Mouse (Mus musculus) heart, embryonic 12.5 days (tissue): ENCODE measurements at regions not wholly inside any gene's neighbourhood (a gene's known extent, or its start where the extent isn't known, plus 50 kb on each side); places are given as distances from the start of the nearest gene placed in this dataset.

Experiments used
- ATAC-seq: fragments of 200-750 bp; cut with Nextera tagmentation; 2 replicates; pipeline ENCODE4 v1.8.0; 2017; ENCODE audit warnings: moderate TSS enrichment, moderate library complexity; ENCODE audit not compliant: insufficient number of reproducible peaks, low FRiP score
- H3K27ac ChIP-seq: fragments of 300-500 bp; sonication (generic); 2 replicates; pipeline ENCODE4 v1.5.1; 2016; ENCODE audit warnings: mild to moderate bottlenecking, moderate library complexity; ENCODE audit not compliant: poor library complexity, severe bottlenecking
- H3K27me3 ChIP-seq: fragments of 300-500 bp; sonication (generic); replicated peaks from 2 replicates; pipeline ENCODE4 v1.6.1; 2016; ENCODE audit warnings: mild to moderate bottlenecking, moderate library complexity
- H3K36me3 ChIP-seq: fragments of 300-500 bp; sonication (generic); 2 replicates; pipeline ENCODE4 v1.6.1; 2016; ENCODE audit warnings: mild to moderate bottlenecking, moderate library complexity
- H3K4me1 ChIP-seq: fragments of 300-500 bp; sonication (generic); replicated peaks from 2 replicates; pipeline ENCODE4 v1.6.1; 2016; ENCODE audit warnings: mild to moderate bottlenecking
- H3K4me2 ChIP-seq: fragments of 300-500 bp; sonication (generic); 2 replicates; pipeline ENCODE4 v1.6.1; 2016; ENCODE audit warnings: mild to moderate bottlenecking, moderate library complexity
- H3K4me3 ChIP-seq: fragments of 300-500 bp; sonication (generic); 2 replicates; pipeline ENCODE4 v1.5.1; 2016; ENCODE audit warnings: mild to moderate bottlenecking
- H3K9ac ChIP-seq: fragments of 300-500 bp; sonication (generic); 2 replicates; pipeline ENCODE4 v1.6.1; 2016; ENCODE audit warnings: mild to moderate bottlenecking, moderate library complexity
- H3K9me3 ChIP-seq: fragments of 300-500 bp; sonication (generic); replicated peaks from 2 replicates; pipeline ENCODE4 v1.6.1; 2016; ENCODE audit warnings: mild to moderate bottlenecking, moderate library complexity
- WGBS: fragments of 180-500 bp; shearing (Covaris S2); methylation state at CpG from one replicate; pipeline ENCODE4 v1.1.7; 2016; 5-methylcytosine and 5-hydroxymethylcytosine counted together

- no peak overlapping the region for H3K27ac ChIP-seq
- no peak overlapping the region for H3K4me2 ChIP-seq
- no peaks in the 10 kb centered on the region for H3K27me3 ChIP-seq
- WGBS, result 83% methylated on average over 4 of the region's 4 CpGs
- no peak overlapping the region for H3K4me3 ChIP-seq
- H3K9ac ChIP-seq, result no peak overlapping the region
- H3K4me1 ChIP-seq, result peaks cover 4% of the 10 kb centered on the region; the same call in 1 of the 2 replicates
- no peaks in the 10 kb centered on the region for H3K36me3 ChIP-seq
- peaks cover 8% of the 10 kb centered on the region for H3K9me3 ChIP-seq
- ATAC-seq, result no peak
Observed at GRCm38 (mm10) chr13:57249401-57249800, 353.6 kb upstream of the Trpc7 start.

- Histone ChIP-seq H3K9me3 (0 out of 2 replicates have a peak, but pooled peaks cover 3% of the 10 kb centered on the region), H3K9ac (no peak overlapping the region), H3K4me3 (no peak overlapping the region), H3K27me3 (no peaks in the 10 kb centered on the region), H3K4me2 (no peak overlapping the region), H3K27ac (no peak overlapping the region), H3K36me3 (no peaks in the 10 kb centered on the region), H3K4me1 (peaks cover 4% of the 10 kb centered on the region; the same call in 1 of the 2 replicates)
- no peak for ATAC-seq
- 75% methylated on average over 18 of the region's 18 CpGs for WGBS
Observed at GRCm38 (mm10) chr13:57246238-57246963, 350.6 kb upstream of the Trpc7 start.

- 0 out of 2 replicates have a peak, but pooled peaks cover 7% of the 10 kb centered on the region for H3K9me3 ChIP-seq
- H3K36me3 ChIP-seq, result no peaks in the 10 kb centered on the region
- WGBS, result 52% methylated on average over 4 of the region's 4 CpGs
- H3K9ac ChIP-seq, result no peak overlapping the region
- H3K27me3 ChIP-seq, result no peaks in the 10 kb centered on the region
- no peak overlapping the region for H3K27ac ChIP-seq
- H3K4me2 ChIP-seq, result no peak overlapping the region
- no peak overlapping the region for H3K4me3 ChIP-seq
- 0 out of 2 replicates have a peak, but pooled peaks cover 1% of the 10 kb centered on the region for H3K4me1 ChIP-seq
- ATAC-seq, result no peak
Observed at GRCm38 (mm10) chr13:57236917-57237316, 341.1 kb upstream of the Trpc7 start.

- 59% methylated on average over 5 of the region's 5 CpGs for WGBS
- no peaks in the 10 kb centered on the region for H3K36me3 ChIP-seq
- 0 out of 2 replicates have a peak, but pooled peaks cover 7% of the 10 kb centered on the region for H3K9me3 ChIP-seq
- H3K4me3 ChIP-seq, result no peak overlapping the region
- H3K4me2 ChIP-seq, result no peak overlapping the region
- H3K9ac ChIP-seq, result no peak overlapping the region
- no peak overlapping the region for H3K27ac ChIP-seq
- no peak for ATAC-seq
- 0 out of 2 replicates have a peak, but pooled peaks cover 6% of the 10 kb centered on the region for H3K4me1 ChIP-seq
- no peaks in the 10 kb centered on the region for H3K27me3 ChIP-seq
Observed at GRCm38 (mm10) chr13:57236211-57236610, 340.4 kb upstream of the Trpc7 start.

- H3K36me3 ChIP-seq, result no peaks in the 10 kb centered on the region
- no peak for ATAC-seq
- no peaks in the 10 kb centered on the region for H3K9me3 ChIP-seq
- no peak overlapping the region for H3K4me3 ChIP-seq
- WGBS, result 80% methylated on average over 5 of the region's 5 CpGs
- H3K27me3 ChIP-seq, result no peaks in the 10 kb centered on the region
- no peak overlapping the region for H3K27ac ChIP-seq
- no peak overlapping the region for H3K9ac ChIP-seq
- peaks cover 12% of the 10 kb centered on the region; the same call in 1 of the 2 replicates for H3K4me1 ChIP-seq
- no peak overlapping the region for H3K4me2 ChIP-seq
Observed at GRCm38 (mm10) chr13:57232906-57233305, 337.1 kb upstream of the Trpc7 start.

- WGBS, result 42% methylated on average over 3 of the region's 3 CpGs
- H3K9ac ChIP-seq, result no peak overlapping the region
- ATAC-seq, result no peak
Observed at GRCm38 (mm10) chr13:57231666-57232065, 335.9 kb upstream of the Trpc7 start.

GRCm38 (mm10) chr13:57230253-57230652 is 334.5 kb upstream of the Trpc7 start:
- H3K36me3 ChIP-seq, result no peaks in the 10 kb centered on the region
- H3K27me3 ChIP-seq, result no peaks in the 10 kb centered on the region
- no peak overlapping the region for H3K27ac ChIP-seq
- peaks cover 12% of the 10 kb centered on the region; the same call in 1 of the 2 replicates for H3K4me1 ChIP-seq
- H3K9me3 ChIP-seq, result no peaks in the 10 kb centered on the region
- no peak for ATAC-seq
- WGBS, result 57% methylated on average over 4 of the region's 4 CpGs
- H3K4me2 ChIP-seq, result no peak overlapping the region
- H3K4me3 ChIP-seq, result no peak overlapping the region
- H3K9ac ChIP-seq, result no peak overlapping the region

More at GRCm38 (mm10) chr13:57231666-57232065, 335.9 kb upstream of the Trpc7 start:
- no peak overlapping the region for H3K4me2 ChIP-seq
- no peaks in the 10 kb centered on the region for H3K36me3 ChIP-seq
- H3K27ac ChIP-seq, result no peak overlapping the region
- no peaks in the 10 kb centered on the region for H3K9me3 ChIP-seq
- no peaks in the 10 kb centered on the region for H3K27me3 ChIP-seq
- no peak overlapping the region for H3K4me3 ChIP-seq
- H3K4me1 ChIP-seq, result peaks cover 12% of the 10 kb centered on the region; the same call in 1 of the 2 replicates

GRCm38 (mm10) chr13:57221092-57221491 is 325.3 kb upstream of the Trpc7 start:
- H3K4me3 ChIP-seq, result no peak overlapping the region
- no peak for ATAC-seq
- H3K4me2 ChIP-seq, result no peak overlapping the region
- H3K4me1 ChIP-seq, result peaks cover 1% of the 10 kb centered on the region; the same call in 1 of the 2 replicates
- no peak overlapping the region for H3K9ac ChIP-seq
- 52% methylated on average over 8 of the region's 8 CpGs for WGBS
- no peaks in the 10 kb centered on the region for H3K9me3 ChIP-seq
- H3K36me3 ChIP-seq, result no peaks in the 10 kb centered on the region
- H3K27ac ChIP-seq, result no peak overlapping the region
- no peaks in the 10 kb centered on the region for H3K27me3 ChIP-seq

GRCm38 (mm10) chr13:57216161-57216560 is 320.4 kb upstream of the Trpc7 start:
- no peak overlapping the region for H3K9ac ChIP-seq
- H3K4me2 ChIP-seq, result no peak overlapping the region
- no peaks in the 10 kb centered on the region for H3K27me3 ChIP-seq
- H3K4me3 ChIP-seq, result no peak overlapping the region
- H3K9me3 ChIP-seq, result no peaks in the 10 kb centered on the region
- peaks cover 5% of the 10 kb centered on the region; the same call in 1 of the 2 replicates for H3K4me1 ChIP-seq
- no peak for ATAC-seq
- H3K27ac ChIP-seq, result no peak overlapping the region
- WGBS, result 38% methylated on average over 7 of the region's 7 CpGs
- H3K36me3 ChIP-seq, result no peaks in the 10 kb centered on the region

GRCm38 (mm10) chr13:57212251-57212650 is 316.5 kb upstream of the Trpc7 start:
- H3K4me3 ChIP-seq, result no peak overlapping the region
- peaks cover 5% of the 10 kb centered on the region; the same call in 1 of the 2 replicates for H3K4me1 ChIP-seq
- no peaks in the 10 kb centered on the region for H3K36me3 ChIP-seq
- 54% methylated on average over 1 of the region's 1 CpGs for WGBS
- H3K9ac ChIP-seq, result no peak overlapping the region
- no peaks in the 10 kb centered on the region for H3K9me3 ChIP-seq
- H3K4me2 ChIP-seq, result no peak overlapping the region
- H3K27me3 ChIP-seq, result no peaks in the 10 kb centered on the region
- no peak overlapping the region for H3K27ac ChIP-seq
- ATAC-seq, result no peak

GRCm38 (mm10) chr13:57191195-57191594 is 295.4 kb upstream of the Trpc7 start:
- no peak overlapping the region for H3K27ac ChIP-seq
- H3K36me3 ChIP-seq, result no peaks in the 10 kb centered on the region
- H3K9ac ChIP-seq, result no peak overlapping the region
- 52% methylated on average over 3 of the region's 3 CpGs for WGBS
- no peak overlapping the region for H3K4me2 ChIP-seq
- H3K4me1 ChIP-seq, result no peaks in the 10 kb centered on the region
- H3K9me3 ChIP-seq, result no peaks in the 10 kb centered on the region
- H3K27me3 ChIP-seq, result no peaks in the 10 kb centered on the region
- ATAC-seq, result no peak
- no peak overlapping the region for H3K4me3 ChIP-seq
